Comparison of ENCODE assay signal across 8 mouse cellular contexts in genomic region chr12:108764917-108765678, GRCm38 (mm10). TPM values are rescaled to one million over a fixed set of nuclear protein-coding genes. Genes with fewer than 3 reads are reported as not detected.
A peak's percentile ranks its signal among the peaks of the same experiment; 100 is the strongest.
DNase-seq lines count a peak whose midpoint lies in the region; ATAC-seq and TF ChIP-seq lines count a peak whose summit lies in the region.

No protein-coding gene starts in this region.

- no peak overlapping the region for H3K27ac ChIP-seq in cortical plate, adult 2 months (ENCODE audit: insufficient read depth, low read length)
- no peak overlapping the region for H3K27ac ChIP-seq in hindbrain, embryonic 11.5 days (ENCODE audit: low read depth, low read length)
- H3K27ac ChIP-seq in liver, postnatal 0 days (ENCODE audit: low read depth): peak overlapping the region; percentile 95

- TF ChIP-seq POLR2A in cortical plate, adult 2 months (IDR thresholded peaks at IDR 0.05; ENCODE audit: extremely low read depth, insufficient read depth, low read length): no peak

- no peaks in the 10 kb centered on the region for H3K36me3 ChIP-seq in hindbrain, embryonic 11.5 days (ENCODE audit: control insufficient read depth, insufficient read depth, low read length)
- no peaks in the 10 kb centered on the region for H3K36me3 ChIP-seq in liver, postnatal 0 days (replicated peaks; ENCODE audit: insufficient read depth, low read length)

- 0 out of 2 replicates have a peak overlapping the region, but pooled peaks have one; percentile 24 for H3K4me2 ChIP-seq in hindbrain, embryonic 11.5 days (replicated peaks; ENCODE audit: low read depth, low read length)
- H3K4me2 ChIP-seq in liver, postnatal 0 days (ENCODE audit: low read depth, low read length): peak overlapping the region; percentile 74

- TF ChIP-seq EP300 in liver, postnatal 0 days (IDR thresholded peaks at IDR 0.05; ENCODE audit: low read depth): no peak

- peaks cover 4% of the 10 kb centered on the region; the same call in 1 of the 2 replicates for H3K4me1 ChIP-seq in cortical plate, adult 2 months (ENCODE audit: control insufficient read depth, insufficient read depth, low read length)
- H3K4me1 ChIP-seq in hindbrain, embryonic 11.5 days (replicated peaks; ENCODE audit: control insufficient read depth, insufficient read depth, low read length): no peaks in the 10 kb centered on the region
- H3K4me1 ChIP-seq in liver, postnatal 0 days (ENCODE audit: insufficient read depth): peaks cover 41% of the 10 kb centered on the region

- H3K9ac ChIP-seq in hindbrain, embryonic 11.5 days (ENCODE audit: low read depth, low read length): no peak overlapping the region
- H3K9ac ChIP-seq in liver, postnatal 0 days (replicated peaks): peak overlapping the region; percentile 56

- H3K9me3 ChIP-seq in hindbrain, embryonic 11.5 days (ENCODE audit: control insufficient read depth, low read length): no peaks in the 10 kb centered on the region
- H3K9me3 ChIP-seq in liver, postnatal 0 days (ENCODE audit: low read length): no peaks in the 10 kb centered on the region

- peak overlapping the region; percentile 23; the same call in 1 of the 2 replicates for H3K4me3 ChIP-seq in cortical plate, adult 2 months (ENCODE audit: insufficient read depth, low read length)
- no peak overlapping the region for H3K4me3 ChIP-seq in hindbrain, embryonic 11.5 days (ENCODE audit: low read depth, low read length)
- H3K4me3 ChIP-seq in liver, postnatal 0 days (ENCODE audit: low read depth, low read length): peak overlapping the region; percentile 46

- no peaks in the 10 kb centered on the region for H3K27me3 ChIP-seq in hindbrain, embryonic 11.5 days (ENCODE audit: control insufficient read depth, insufficient read depth, low read length)
- no peaks in the 10 kb centered on the region for H3K27me3 ChIP-seq in liver, postnatal 0 days (ENCODE audit: insufficient read depth, low read length)

- ATAC-seq in hindbrain, embryonic 11.5 days (ENCODE audit: low FRiP score): no peak
- ATAC-seq in liver, postnatal 0 days: peak; percentile 10; the same call in 1 of the 2 replicates

- peak; percentile 8 for DNase-seq in cerebellum, adult 9-10 months
- no peak for DNase-seq in cerebellum, postnatal 25 days
- no peak for DNase-seq in hindbrain, embryonic 11.5 days (ENCODE audit: low spot score)
- DNase-seq in liver, postnatal 0 days: peak; percentile 60
- DNase-seq in spleen, postnatal 4 days (ENCODE audit: low spot score in 2 of 2): peak; percentile 39 to 79
- no peak for DNase-seq in right cerebral cortex, postnatal 25 days
- DNase-seq in urinary bladder, postnatal 36 days (ENCODE audit: low spot score in 2 of 2): no peak

- no peak for TF ChIP-seq CTCF in cortical plate, adult 2 months (IDR thresholded peaks at IDR 0.05; ENCODE audit: extremely low read depth, insufficient read depth, low read length)
- no peak for TF ChIP-seq CTCF in liver, postnatal 0 days (IDR thresholded peaks at IDR 0.05; ENCODE audit: low read depth)

- 80% methylated on average over 22 of the region's 22 CpGs for WGBS in hindbrain, embryonic 11.5 days
- 32% methylated on average over 22 of the region's 22 CpGs for WGBS in liver, postnatal 0 days (ENCODE audit: insufficient replicate concordance)

RNA-seq across cellular contexts. Expression of gene Yy1, which starts 27.7 kb away (rescaled TPM):
- 22.1 and 23.2 TPM in 2 replicates for polyA plus RNA-seq in cortical plate, adult 2 months (2012; rRNA removed)
- 17.4 and 21.1 TPM in 2 replicates for polyA plus RNA-seq in hindbrain, embryonic 11.5 days (2014; fragmentation: Nextera tagmentation; extraction: Ambion mirVana)
- polyA plus RNA-seq in liver, postnatal 0 days (2015; fragmentation: Nextera tagmentation; extraction: Ambion mirVana): 5.3 and 5.9 TPM in 2 replicates

Comparison
In these comparisons a context has a peak if more than half of its experiments do, and no peak if none do; other contexts are left out.
1. DNase-seq: peak in cerebellum, adult 9-10 months (single experiment), liver, postnatal 0 days (single experiment) and spleen, postnatal 4 days (2 of 2); none in cerebellum, postnatal 25 days (0 of 2), hindbrain, embryonic 11.5 days (single experiment), right cerebral cortex, postnatal 25 days (single experiment) and urinary bladder, postnatal 36 days (0 of 2).